Mouse (Mus musculus): ENCODE measurements at regions not wholly inside any gene's neighbourhood (a gene's known extent, or its start where the extent isn't known, plus 50 kb on each side); places are given as distances from the start of the nearest gene placed in this dataset.

GRCm38 (mm10) chr10:111101901-111102761, 62.4 kb upstream of the Osbpl8 start:
- Histone ChIP-seq H3K4me3 (replicated peaks; ENCODE audit: low read length) (no peak overlapping the region), H3K9me3 (ENCODE audit: low read length) (peaks cover 4% of the 10 kb centered on the region; the same call in 1 of the 2 replicates), H3K4me1 (replicated peaks; ENCODE audit: low read depth, low read length) (peaks cover 8% of the 10 kb centered on the region), H3K27me3 (ENCODE audit: insufficient read depth, low read length) (no peaks in the 10 kb centered on the region; the same call in 1 of the 2 replicates), H3K36me3 (ENCODE audit: insufficient read depth, low read length) (no peaks in the 10 kb centered on the region)
- TF ChIP-seq CTCF (conservative IDR thresholded peaks at IDR 0.05; ENCODE audit: low read length) (no peak), POU5F1 (IDR thresholded peaks at IDR 0.05; ENCODE audit: borderline replicate concordance, low read length) (no peak), NANOG (IDR thresholded peaks at IDR 0.05; ENCODE audit: borderline replicate concordance, low read length) (no peak)

- Histone ChIP-seq H3K27me3 (ENCODE audit: insufficient read depth, low read length) (no peaks in the 10 kb centered on the region; the same call in 1 of the 2 replicates), H3K36me3 (ENCODE audit: insufficient read depth, low read length) (no peaks in the 10 kb centered on the region), H3K4me3 (replicated peaks; ENCODE audit: low read length) (no peak overlapping the region), H3K4me1 (replicated peaks; ENCODE audit: low read depth, low read length) (peaks cover 4% of the 10 kb centered on the region), H3K9me3 (ENCODE audit: low read length) (no peaks in the 10 kb centered on the region)
- TF ChIP-seq NANOG (IDR thresholded peaks at IDR 0.05; ENCODE audit: borderline replicate concordance, low read length) (no peak), CTCF (conservative IDR thresholded peaks at IDR 0.05; ENCODE audit: low read length) (peak; percentile 88), POU5F1 (IDR thresholded peaks at IDR 0.05; ENCODE audit: borderline replicate concordance, low read length) (no peak)
These were observed 64.6 kb upstream of the Osbpl8 start for GRCm38 (mm10) chr10:111099812-111100464.

GRCm38 (mm10) chr10:111099059-111099811, 65.3 kb upstream of the Osbpl8 start:
- no peaks in the 10 kb centered on the region for H3K27me3 ChIP-seq (ENCODE audit: insufficient read depth, low read length)
- H3K36me3 ChIP-seq (ENCODE audit: insufficient read depth, low read length): no peaks in the 10 kb centered on the region
- no peak for TF ChIP-seq POU5F1 (IDR thresholded peaks at IDR 0.05; ENCODE audit: borderline replicate concordance, low read length)
- no peak for TF ChIP-seq CTCF (conservative IDR thresholded peaks at IDR 0.05; ENCODE audit: low read length)
- TF ChIP-seq NANOG (IDR thresholded peaks at IDR 0.05; ENCODE audit: borderline replicate concordance, low read length): no peak
- peaks cover 8% of the 10 kb centered on the region for H3K4me1 ChIP-seq (replicated peaks; ENCODE audit: low read depth, low read length)
- H3K4me3 ChIP-seq (replicated peaks; ENCODE audit: low read length): no peak overlapping the region
- no peaks in the 10 kb centered on the region for H3K9me3 ChIP-seq (ENCODE audit: low read length)

- H3K4me1 ChIP-seq (replicated peaks; ENCODE audit: low read depth, low read length): peaks cover 7% of the 10 kb centered on the region
These were observed 67.3 kb upstream of the Osbpl8 start for GRCm38 (mm10) chr10:111097245-111097644.

GRCm38 (mm10) chr10:111096811-111097210, 67.7 kb upstream of the Osbpl8 start:
- H3K27me3 ChIP-seq (ENCODE audit: insufficient read depth, low read length): no peaks in the 10 kb centered on the region
- no peaks in the 10 kb centered on the region for H3K9me3 ChIP-seq (ENCODE audit: low read length)
- TF ChIP-seq CTCF (conservative IDR thresholded peaks at IDR 0.05; ENCODE audit: low read length) (no peak), POU5F1 (IDR thresholded peaks at IDR 0.05; ENCODE audit: borderline replicate concordance, low read length) (no peak), NANOG (IDR thresholded peaks at IDR 0.05; ENCODE audit: borderline replicate concordance, low read length) (no peak)
- no peaks in the 10 kb centered on the region for H3K36me3 ChIP-seq (ENCODE audit: insufficient read depth, low read length)
- H3K4me3 ChIP-seq (replicated peaks; ENCODE audit: low read length): no peak overlapping the region
- peaks cover 7% of the 10 kb centered on the region for H3K4me1 ChIP-seq (replicated peaks; ENCODE audit: low read depth, low read length)

More at GRCm38 (mm10) chr10:111097245-111097644, 67.3 kb upstream of the Osbpl8 start:
- Histone ChIP-seq H3K27me3 (ENCODE audit: insufficient read depth, low read length) (no peaks in the 10 kb centered on the region), H3K4me3 (replicated peaks; ENCODE audit: low read length) (no peak overlapping the region), H3K9me3 (ENCODE audit: low read length) (no peaks in the 10 kb centered on the region), H3K36me3 (ENCODE audit: insufficient read depth, low read length) (no peaks in the 10 kb centered on the region)
- TF ChIP-seq NANOG (IDR thresholded peaks at IDR 0.05; ENCODE audit: borderline replicate concordance, low read length): no peak
- TF ChIP-seq CTCF (conservative IDR thresholded peaks at IDR 0.05; ENCODE audit: low read length): no peak
- no peak for TF ChIP-seq POU5F1 (IDR thresholded peaks at IDR 0.05; ENCODE audit: borderline replicate concordance, low read length)

- no peaks in the 10 kb centered on the region for H3K9me3 ChIP-seq (ENCODE audit: low read length)
- no peak overlapping the region for H3K4me3 ChIP-seq (replicated peaks; ENCODE audit: low read length)
- TF ChIP-seq POU5F1 (IDR thresholded peaks at IDR 0.05; ENCODE audit: borderline replicate concordance, low read length) (no peak), NANOG (IDR thresholded peaks at IDR 0.05; ENCODE audit: borderline replicate concordance, low read length) (no peak), CTCF (conservative IDR thresholded peaks at IDR 0.05; ENCODE audit: low read length) (no peak)
- H3K27me3 ChIP-seq (ENCODE audit: insufficient read depth, low read length): no peaks in the 10 kb centered on the region
- H3K36me3 ChIP-seq (ENCODE audit: insufficient read depth, low read length): no peaks in the 10 kb centered on the region
- H3K4me1 ChIP-seq (replicated peaks; ENCODE audit: low read depth, low read length): peaks cover 10% of the 10 kb centered on the region
These were observed 70.1 kb upstream of the Osbpl8 start for GRCm38 (mm10) chr10:111094405-111094804.

- H3K4me1 ChIP-seq (replicated peaks; ENCODE audit: low read depth, low read length): peaks cover 10% of the 10 kb centered on the region
- no peaks in the 10 kb centered on the region for H3K36me3 ChIP-seq (ENCODE audit: insufficient read depth, low read length)
- no peaks in the 10 kb centered on the region for H3K27me3 ChIP-seq (ENCODE audit: insufficient read depth, low read length)
- TF ChIP-seq POU5F1 (IDR thresholded peaks at IDR 0.05; ENCODE audit: borderline replicate concordance, low read length): no peak
- no peak for TF ChIP-seq CTCF (conservative IDR thresholded peaks at IDR 0.05; ENCODE audit: low read length)
- TF ChIP-seq NANOG (IDR thresholded peaks at IDR 0.05; ENCODE audit: borderline replicate concordance, low read length): no peak
- H3K4me3 ChIP-seq (replicated peaks; ENCODE audit: low read length): no peak overlapping the region
- H3K9me3 ChIP-seq (ENCODE audit: low read length): 0 out of 2 replicates have a peak, but pooled peaks cover 5% of the 10 kb centered on the region
These were observed 75.2 kb upstream of the Osbpl8 start for GRCm38 (mm10) chr10:111089382-111089781.

- H3K4me3 ChIP-seq (replicated peaks; ENCODE audit: low read length): no peak overlapping the region
- H3K36me3 ChIP-seq (ENCODE audit: insufficient read depth, low read length): no peaks in the 10 kb centered on the region
These were observed 75.6 kb upstream of the Zdhhc17 start for GRCm38 (mm10) chr10:111085561-111085960.

More at GRCm38 (mm10) chr10:111085561-111085960, 75.6 kb upstream of the Zdhhc17 start:
- no peak for TF ChIP-seq NANOG (IDR thresholded peaks at IDR 0.05; ENCODE audit: borderline replicate concordance, low read length)
- Histone ChIP-seq H3K9me3 (ENCODE audit: low read length) (0 out of 2 replicates have a peak, but pooled peaks cover 5% of the 10 kb centered on the region), H3K27me3 (ENCODE audit: insufficient read depth, low read length) (no peaks in the 10 kb centered on the region), H3K4me1 (replicated peaks; ENCODE audit: low read depth, low read length) (peaks cover 6% of the 10 kb centered on the region; the same call in 1 of the 2 replicates)

All from E14TG2a.4 (cell line).